Mouse (Mus musculus) G1E (cell line): ENCODE data around the gene Cwc15. TPM values are rescaled to one million over a fixed set of nuclear protein-coding genes. Genes with fewer than 3 reads are reported as not detected.

Source experiments
- ATAC-seq: 2 replicates; pipeline ENCODE4 v1.8.0; 2016; ENCODE audit warnings: mild to moderate bottlenecking; ENCODE audit not compliant: insufficient number of reproducible peaks, poor library complexity, low FRiP score, severe bottlenecking; ENCODE audit errors: extremely low read depth
- DNase-seq: peaks from one replicate; pipeline ENCODE4 v3.0.0; 2012; ENCODE audit warnings: low spot score
- H3K27me3 ChIP-seq: 2 replicates; pipeline ENCODE4 v1.6.1; 2012; ENCODE audit warnings: mild to moderate bottlenecking, low read length, inconsistent platforms; ENCODE audit not compliant: insufficient read depth
- H3K36me3 ChIP-seq: replicated peaks from 2 replicates; pipeline ENCODE3; 2012; ENCODE audit warnings: mild to moderate bottlenecking, inconsistent platforms
- H3K4me1 ChIP-seq: 2 replicates; pipeline ENCODE4 v1.6.1; 2012; ENCODE audit warnings: low read depth, low read length, inconsistent platforms, mixed read lengths; ENCODE audit not compliant: insufficient read depth
- H3K4me3 ChIP-seq: 2 replicates; pipeline ENCODE4 v1.5.1; 2012; ENCODE audit warnings: low read depth, mild to moderate bottlenecking, inconsistent platforms, low read length, moderate library complexity, mixed read lengths
- H3K9me3 ChIP-seq: replicated peaks from 2 replicates; pipeline ENCODE4 v1.6.1; 2012; ENCODE audit warnings: inconsistent platforms
- CTCF ChIP-seq: IDR thresholded peaks from 2 replicates; pipeline ENCODE4 v1.5.1; 2012; ENCODE audit warnings: low read depth, low read length, inconsistent platforms, mixed read lengths
- GATA1 ChIP-seq: IDR thresholded peaks from 2 replicates; pipeline ENCODE4 v1.6.1; 2012; ENCODE audit warnings: borderline replicate concordance, low read length, inconsistent platforms, mixed read lengths
- GATA2 ChIP-seq: IDR thresholded peaks from 2 replicates; pipeline ENCODE4 v1.6.1; 2012; ENCODE audit warnings: low read depth, low read length, inconsistent platforms, borderline replicate concordance
- POLR2AphosphoS5 ChIP-seq: IDR thresholded peaks from 2 replicates; pipeline ENCODE4 v1.6.1; 2012; ENCODE audit warnings: low read depth, low read length, inconsistent platforms; ENCODE audit not compliant: insufficient replicate concordance
- TAL1 ChIP-seq: conservative IDR thresholded peaks from 2 replicates; pipeline ENCODE4 v1.6.1; 2012; ENCODE audit warnings: low read depth, low read length, inconsistent platforms, mixed read lengths
- polyA plus RNA-seq: library from polyadenylated mRNA; stranded (reverse); fragments of >175 nt; gene quantifications from 2 replicates; pipeline ENCODE4 v1.2.3, GENCODE M21; 2012
- total RNA-seq, 2 experiments: library from RNA; stranded (forward) in 1 of 2; stranded (reverse) in 1 of 2; fragments of 200-1000 nt in 1 of 2; fragments of >200 nt in 1 of 2; fragmentation: Nextera tagmentation in 1 of 2; gene quantifications; 2 replicates each; pipeline ENCODE4 v1.2.3; 2014 to 2017

Cwc15 gene
- total and polyA plus RNA-seq, 3 experiments: 21.0 to 234 (median 90.8) TPM

DNA sequence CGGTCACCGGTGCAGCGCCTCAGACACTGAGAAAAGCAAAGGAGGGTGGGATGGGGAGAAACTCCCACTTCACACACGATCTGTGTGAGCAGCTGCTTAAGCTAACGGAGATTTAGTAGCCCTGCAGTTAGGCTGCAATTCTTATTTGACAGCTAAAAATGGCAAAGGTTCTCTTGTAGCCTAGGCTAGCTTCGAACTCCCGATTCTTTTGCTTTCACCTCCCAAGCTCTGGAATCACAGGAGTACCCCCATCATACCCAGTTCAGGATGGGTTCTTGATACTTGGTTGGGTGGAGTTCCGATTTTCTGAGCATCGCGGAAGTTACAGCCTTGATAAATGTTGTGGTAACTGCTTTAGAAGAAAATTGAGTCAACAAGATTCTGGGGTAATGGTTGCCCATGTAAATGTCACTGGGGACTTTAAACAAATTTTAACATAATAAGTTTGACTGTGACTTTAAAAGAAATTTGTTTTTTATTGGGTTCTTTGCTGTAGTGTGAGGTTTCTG lies 553 bp downstream of the Cwc15 start:
- H3K4me3 ChIP-seq: peak overlapping the region; percentile 96

DNA sequence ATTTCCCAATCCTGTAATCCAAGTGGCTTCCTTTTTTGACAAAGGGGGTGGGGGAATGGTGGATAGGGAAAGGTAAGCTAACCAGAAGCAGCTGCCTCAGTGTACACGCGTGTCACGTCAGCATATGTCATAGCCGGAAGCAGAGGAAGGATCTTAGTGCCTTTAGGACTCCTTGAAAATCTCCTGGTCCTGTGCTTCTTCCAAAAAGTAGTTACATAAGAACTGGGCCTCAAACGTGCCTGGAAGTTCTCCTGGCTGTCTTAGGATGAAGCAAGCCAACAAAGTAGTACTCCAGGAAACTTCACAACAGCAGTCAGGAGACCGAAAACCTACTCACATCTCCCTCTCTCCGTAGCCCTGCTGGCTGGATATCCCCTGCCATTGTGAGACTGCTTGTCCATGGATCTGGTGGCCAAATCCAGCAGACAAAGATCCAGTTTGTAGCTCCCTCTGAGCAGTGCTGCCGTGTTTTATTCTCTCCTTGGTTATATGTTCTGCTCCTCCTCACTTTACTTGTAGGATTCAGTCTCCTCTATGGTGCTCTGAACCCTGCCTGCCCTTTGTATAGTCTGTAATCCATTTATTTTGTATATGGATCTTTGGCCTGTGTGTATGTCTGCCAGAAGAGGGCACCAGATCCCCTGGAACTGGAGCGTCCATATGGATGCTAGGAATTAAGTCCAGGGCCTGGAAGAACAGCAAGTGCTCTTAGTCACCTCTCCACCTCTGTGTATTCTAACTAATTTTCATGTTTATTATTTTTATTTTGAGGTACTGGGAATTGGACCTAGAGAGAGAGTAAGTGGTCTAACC lies 12.4 kb downstream of the Cwc15 start:
- TF ChIP-seq GATA2: no peak
- no peak for TF ChIP-seq CTCF
- TF ChIP-seq GATA1: no peak
- TF ChIP-seq POLR2AphosphoS5: no peak
- TF ChIP-seq TAL1: no peak
- H3K36me3 ChIP-seq: peaks cover 53% of the 10 kb centered on the region
- no peak for ATAC-seq

More for the DNA sequence above, 553 bp downstream of the Cwc15 start:
- Histone ChIP-seq H3K36me3 (peaks cover 48% of the 10 kb centered on the region), H3K4me1 (peaks cover 17% of the 10 kb centered on the region), H3K27me3 (no peaks in the 10 kb centered on the region), H3K9me3 (no peaks in the 10 kb centered on the region)
- DNase-seq (no peak), ATAC-seq (no peak)
- TF ChIP-seq GATA1 (no peak), GATA2 (no peak), POLR2AphosphoS5 (no peak), CTCF (no peak), TAL1 (no peak)

DNA sequence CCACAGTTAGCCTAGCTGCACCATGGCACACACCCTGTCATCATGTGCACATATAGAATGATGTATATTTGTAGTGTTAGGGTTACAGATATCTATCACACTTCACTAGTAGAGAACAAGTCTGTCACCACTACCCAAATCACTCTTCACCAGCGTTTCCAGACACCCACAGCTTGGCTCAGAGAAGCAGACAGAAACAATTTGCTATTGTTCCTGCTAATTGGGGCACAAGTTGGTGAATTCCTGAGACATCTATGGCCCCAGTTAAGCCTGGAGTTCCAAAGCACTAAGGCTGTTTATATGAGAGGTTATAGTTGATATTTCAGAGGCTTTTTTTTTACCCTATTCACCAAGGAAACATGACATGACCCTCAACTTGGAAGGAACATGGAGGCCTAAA lies 16.9 kb downstream of the Cwc15 start:
- peaks cover 7% of the 10 kb centered on the region for H3K27me3 ChIP-seq
- ATAC-seq (no peak), DNase-seq (no peak)
- H3K4me1 ChIP-seq: no peaks in the 10 kb centered on the region
- no peaks in the 10 kb centered on the region for H3K9me3 ChIP-seq
- TF ChIP-seq POLR2AphosphoS5 (no peak), CTCF (no peak), GATA1 (no peak)
- H3K4me3 ChIP-seq: no peak overlapping the region
- H3K36me3 ChIP-seq: peaks cover 16% of the 10 kb centered on the region

More for the DNA sequence above, 12.4 kb downstream of the Cwc15 start:
- no peaks in the 10 kb centered on the region for H3K4me1 ChIP-seq
- H3K27me3 ChIP-seq: no peaks in the 10 kb centered on the region
- H3K4me3 ChIP-seq: no peak overlapping the region
- H3K9me3 ChIP-seq: no peaks in the 10 kb centered on the region
- no peak for DNase-seq

DNA sequence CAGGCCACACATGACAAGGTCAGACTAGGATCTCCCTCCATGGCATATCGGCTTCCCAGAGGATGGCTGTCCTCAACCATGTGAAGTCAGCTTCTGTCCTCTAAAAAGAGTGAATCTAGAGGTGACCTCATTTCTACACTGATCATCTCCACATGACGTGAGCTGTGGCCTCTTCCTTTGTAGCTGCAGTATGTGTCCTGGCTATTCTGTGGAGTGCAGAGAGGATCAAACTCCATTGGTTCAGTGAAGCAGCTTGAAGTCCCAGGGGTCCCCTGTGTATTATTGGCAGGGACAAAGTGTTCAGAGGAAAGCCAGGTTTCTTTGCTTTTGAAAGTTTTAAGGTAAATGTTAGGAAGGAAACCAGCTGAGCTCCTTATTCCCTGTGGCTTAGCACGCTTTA lies 17.7 kb downstream of the Cwc15 start:
- no peak for ATAC-seq
- Histone ChIP-seq H3K4me1 (no peaks in the 10 kb centered on the region), H3K9me3 (no peaks in the 10 kb centered on the region), H3K4me3 (no peak overlapping the region), H3K27me3 (peaks cover 9% of the 10 kb centered on the region), H3K36me3 (peaks cover 8% of the 10 kb centered on the region)
- DNase-seq: no peak
- TF ChIP-seq CTCF: no peak
- TF ChIP-seq POLR2AphosphoS5: no peak
- no peak for TF ChIP-seq GATA2
- no peak for TF ChIP-seq TAL1
- no peak for TF ChIP-seq GATA1

DNA sequence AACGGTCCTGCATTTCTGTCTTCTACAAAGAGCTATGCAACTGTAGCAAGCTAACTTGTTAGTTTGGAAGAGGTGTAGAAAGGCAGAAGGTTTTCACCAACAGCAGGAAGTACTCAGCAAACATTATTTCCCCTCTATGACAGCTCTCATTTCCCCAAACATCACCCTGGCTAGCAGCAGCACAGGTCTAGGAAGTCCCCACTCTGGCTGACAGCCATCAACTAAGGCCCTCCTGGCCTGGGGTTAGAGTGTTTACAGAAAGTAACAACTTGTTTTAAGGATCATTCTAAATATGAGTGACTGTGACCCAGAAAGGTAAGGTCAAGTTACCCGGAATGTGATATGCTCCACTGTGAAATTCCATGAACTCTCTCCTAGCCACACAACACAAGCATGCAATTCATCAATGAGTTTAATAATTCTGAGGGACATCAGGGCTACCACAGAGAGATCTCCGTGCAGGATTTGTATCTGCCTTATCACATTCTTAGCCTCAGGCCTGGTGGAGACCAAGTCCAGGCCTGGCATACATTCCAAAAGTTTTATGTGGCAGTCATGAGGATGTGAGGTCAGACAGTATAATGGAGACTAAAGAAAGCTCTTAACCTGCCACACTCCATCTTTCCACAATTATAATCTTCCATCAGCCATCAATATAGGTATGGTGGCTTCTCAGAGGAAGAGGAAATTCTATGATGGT lies 20.7 kb downstream of the Cwc15 start:
- ATAC-seq: no peak
- H3K4me1 ChIP-seq: no peaks in the 10 kb centered on the region
- no peak for TF ChIP-seq TAL1
- TF ChIP-seq CTCF: no peak
- no peak for TF ChIP-seq GATA2
- no peak for TF ChIP-seq POLR2AphosphoS5
- no peak for TF ChIP-seq GATA1
- H3K36me3 ChIP-seq: no peaks in the 10 kb centered on the region
- no peaks in the 10 kb centered on the region for H3K9me3 ChIP-seq
- no peak for DNase-seq
- H3K27me3 ChIP-seq: peaks cover 21% of the 10 kb centered on the region
- no peak overlapping the region for H3K4me3 ChIP-seq

DNA sequence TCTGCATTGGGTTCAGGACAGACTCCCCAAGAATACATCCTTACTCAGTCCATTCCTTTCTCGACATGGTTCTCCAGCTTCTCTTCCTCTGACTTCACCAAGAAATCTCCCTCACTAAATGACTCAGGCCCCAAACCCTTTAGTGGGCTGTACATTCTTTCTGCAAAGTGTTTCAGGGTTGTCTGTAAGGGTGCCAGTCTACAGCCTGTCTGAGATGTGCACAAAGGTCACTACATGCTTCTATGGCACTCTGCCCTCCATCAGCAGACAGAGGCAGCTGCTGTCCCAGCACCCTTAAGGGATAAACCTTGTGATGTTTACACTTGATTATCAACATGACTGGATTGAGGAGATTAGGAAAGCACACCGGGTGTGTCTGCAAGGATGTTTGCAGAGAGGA lies 21.3 kb downstream of the Cwc15 start:
- no peaks in the 10 kb centered on the region for H3K36me3 ChIP-seq
- H3K4me1 ChIP-seq: no peaks in the 10 kb centered on the region
- TF ChIP-seq TAL1 (no peak), POLR2AphosphoS5 (no peak), CTCF (no peak), GATA1 (no peak), GATA2 (no peak)
- DNase-seq: no peak
- no peak for ATAC-seq
- H3K4me3 ChIP-seq: no peak overlapping the region
- no peaks in the 10 kb centered on the region for H3K9me3 ChIP-seq
- H3K27me3 ChIP-seq: peaks cover 21% of the 10 kb centered on the region
